Mouse (Mus musculus): ENCODE measurements around the gene Ccdc153.

Gene Ccdc153

DNA sequence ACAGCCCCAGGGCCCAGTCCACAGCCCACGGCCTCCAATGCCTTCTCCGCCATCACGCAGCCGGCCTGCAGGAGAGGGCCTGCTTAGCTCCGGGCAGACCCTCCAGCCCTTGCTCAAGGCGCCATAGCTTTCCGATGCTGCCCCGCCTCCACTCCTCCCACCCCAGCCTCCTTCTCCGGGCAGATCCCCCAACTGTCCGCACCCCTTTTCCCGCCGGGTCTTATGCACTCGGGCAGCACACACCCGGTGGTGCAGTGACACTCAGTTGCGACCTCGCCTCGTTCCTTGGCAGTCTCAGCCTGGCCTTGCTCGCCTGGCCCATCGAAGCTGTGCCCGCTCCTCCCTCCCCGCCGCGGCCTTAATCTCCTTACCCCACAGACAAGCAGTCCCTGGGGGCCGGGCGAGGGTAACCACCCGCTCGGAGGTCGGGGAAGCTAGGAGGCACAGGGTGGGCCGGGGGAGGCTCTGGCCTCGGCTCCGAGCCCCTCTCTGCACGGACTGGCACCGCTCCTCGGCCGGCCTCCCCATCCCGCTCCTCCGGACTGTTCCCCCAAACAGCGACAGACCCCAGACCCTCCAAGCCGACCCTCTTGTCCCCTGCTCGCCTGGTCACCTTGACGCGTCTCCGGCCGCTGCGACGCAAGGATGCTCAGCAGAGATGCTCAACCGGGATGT is 47.1 kb downstream of the Ccdc153 start:
- no peak for DNase-seq (ENCODE audit: low spot score)

DNA sequence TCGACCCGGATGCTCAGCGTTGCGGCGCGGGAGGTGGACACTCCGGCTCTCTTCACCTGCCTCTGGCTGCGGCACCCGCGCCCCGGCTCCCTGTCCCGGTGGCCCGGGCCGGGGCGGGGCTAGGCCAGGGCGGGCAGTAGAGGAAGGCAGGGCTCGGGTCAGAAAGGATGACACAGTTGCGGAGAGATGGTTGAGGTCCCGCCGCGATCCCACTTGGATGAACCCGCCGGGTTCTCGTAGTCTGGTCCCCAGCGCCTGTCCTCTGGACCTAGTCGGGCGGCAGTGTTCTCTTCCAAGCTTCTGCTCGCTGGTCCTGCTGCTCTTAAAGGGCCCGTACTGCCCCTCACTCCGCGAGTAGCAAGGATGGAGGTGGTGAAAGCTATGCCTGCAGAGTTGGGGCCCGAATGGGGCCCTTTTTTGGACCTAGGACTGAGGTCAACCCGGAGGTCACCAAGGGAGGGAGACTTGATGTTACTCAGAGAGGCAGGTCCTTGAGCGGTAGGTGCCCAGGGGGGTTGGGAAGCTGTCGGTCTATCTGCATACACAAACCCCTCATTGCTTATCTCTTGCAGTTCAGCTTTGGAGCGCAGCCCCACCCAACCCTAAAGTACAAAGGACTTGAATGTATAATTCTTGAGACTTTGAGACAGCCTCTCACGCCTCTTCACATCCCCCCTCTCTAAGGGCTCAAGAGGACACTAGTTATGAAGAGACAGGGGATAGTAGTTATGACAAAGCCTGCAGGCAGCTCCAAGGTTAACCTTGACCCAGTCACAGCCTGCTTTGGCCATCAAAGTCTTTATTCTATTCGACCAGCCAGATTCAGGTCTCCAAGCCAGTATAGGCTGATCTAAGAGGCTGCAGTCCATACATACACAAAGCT is 47.8 kb downstream of the Ccdc153 start, which contains the start of gene Abcg4:
Gene Abcg4, minus strand, starts transcription at position 540 of the 883 bp plus-strand sequence.
- no peak for DNase-seq (ENCODE audit: low spot score)

DNA sequence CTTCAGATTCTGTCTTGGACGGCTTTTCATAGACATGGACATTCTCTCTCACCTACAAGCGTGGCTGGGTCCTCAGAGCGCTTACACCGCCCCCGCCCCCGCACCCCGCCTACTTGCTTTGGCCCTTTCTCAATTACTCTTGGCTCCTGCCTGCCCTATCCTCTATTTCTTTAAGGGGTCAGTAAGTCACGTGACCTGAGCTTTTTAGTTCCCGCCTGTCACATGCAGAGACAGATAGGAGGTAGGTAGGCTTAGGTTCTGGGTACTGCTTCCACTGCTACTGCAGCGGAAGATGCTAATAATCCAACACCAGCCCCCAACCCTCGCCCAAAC is 48.4 kb downstream of the Ccdc153 start:
- DNase-seq (ENCODE audit: low spot score): no peak

DNA sequence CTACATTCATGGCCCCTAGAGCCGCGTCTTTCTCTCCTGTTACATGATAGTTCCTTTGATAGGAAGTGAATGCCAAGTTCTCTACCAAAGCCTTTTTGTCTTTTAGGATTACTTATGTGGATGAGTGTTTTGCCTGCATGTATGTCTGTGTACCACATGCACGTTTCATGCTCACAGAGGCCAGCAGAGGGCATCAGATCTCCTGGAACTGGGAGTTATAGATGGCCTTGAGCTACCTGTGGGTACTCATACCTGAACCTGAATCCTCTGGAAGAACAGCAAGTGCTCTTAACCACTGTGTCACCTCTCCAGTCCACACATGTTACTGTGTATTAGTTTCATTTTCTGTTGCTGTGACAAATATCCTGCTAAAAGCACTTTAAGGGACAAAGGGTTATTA is 52.0 kb downstream of the Ccdc153 start:
- DNase-seq (ENCODE audit: low spot score): no peak
